Mouse (Mus musculus): ENCODE measurements at regions not wholly inside any gene's neighbourhood (a gene's known extent, or its start where the extent isn't known, plus 50 kb on each side); places are given as distances from the start of the nearest gene placed in this dataset.

- Histone ChIP-seq H3K9ac (ENCODE audit: control insufficient read depth, low read depth, low read length, poor library complexity, severe bottlenecking) (no peak overlapping the region), H3K79me2 (ENCODE audit: control insufficient read depth, insufficient read depth, low read length, poor library complexity) (no peaks in the 10 kb centered on the region), H3K9me3 (replicated peaks; ENCODE audit: insufficient read depth, low read length) (no peaks in the 10 kb centered on the region), H3K4me1 (ENCODE audit: control insufficient read depth in 1 of 2, insufficient read depth in 2 of 2, low read length in 2 of 2) (no peaks in the 10 kb centered on the region), H3K4me3 (ENCODE audit: control insufficient read depth in 1 of 2, insufficient read depth in 1 of 2, low read depth in 2 of 2, low read length in 2 of 2) (no peak overlapping the region), H3K36me3 (ENCODE audit: control insufficient read depth in 1 of 2, insufficient read depth in 2 of 2, low read length in 2 of 2) (no peaks in the 10 kb centered on the region), H3K27me3 (ENCODE audit: control insufficient read depth in 1 of 2, insufficient read depth in 2 of 2, low read length in 2 of 2) (no peaks in the 10 kb centered on the region), H3K27ac (ENCODE audit: control insufficient read depth, low read depth, low read length) (no peak overlapping the region)
- TF ChIP-seq POLR2A (IDR thresholded peaks at IDR 0.05; ENCODE audit: control insufficient read depth in 1 of 2, insufficient read depth in 1 of 2, low read depth in 1 of 2, low read length in 2 of 2, poor library complexity in 1 of 2) (no peak), SMC3 (IDR thresholded peaks at IDR 0.05; ENCODE audit: low read depth, low read length) (no peak), USF1 (IDR thresholded peaks at IDR 0.05; ENCODE audit: low read depth, low read length) (no peak), CHD2 (IDR thresholded peaks at IDR 0.05; ENCODE audit: low read length) (no peak), RCOR1 (IDR thresholded peaks at IDR 0.05; ENCODE audit: low read depth, low read length) (no peak), MAFK (IDR thresholded peaks at IDR 0.05; ENCODE audit: borderline replicate concordance, low read depth, low read length) (no peak), ZMIZ1 (IDR thresholded peaks at IDR 0.05; ENCODE audit: low read depth, low read length) (no peak), USF2 (IDR thresholded peaks at IDR 0.05; ENCODE audit: borderline replicate concordance in 1 of 2, insufficient read depth in 1 of 2, low read depth in 1 of 2, low read length in 2 of 2) (no peak), E2F4 (IDR thresholded peaks at IDR 0.05; ENCODE audit: borderline replicate concordance, low read depth, low read length) (no peak), NELFE (IDR thresholded peaks at IDR 0.05; ENCODE audit: low read depth, low read length) (no peak), KAT2A (conservative IDR thresholded peaks at IDR 0.05; ENCODE audit: low read depth, low read length) (no peak), MYC (IDR thresholded peaks at IDR 0.05; ENCODE audit: low read depth, low read length) (no peak), MXI1 (IDR thresholded peaks at IDR 0.05; ENCODE audit: low read depth, low read length) (no peak), NRF1 (IDR thresholded peaks at IDR 0.05; ENCODE audit: insufficient read depth, low read depth, low read length, poor library complexity, severe bottlenecking) (no peak), UBTF (IDR thresholded peaks at IDR 0.05; ENCODE audit: borderline replicate concordance, insufficient read depth, low read depth, low read length) (no peak), TCF12 (IDR thresholded peaks at IDR 0.05; ENCODE audit: low read depth, low read length) (no peak), MAX (IDR thresholded peaks at IDR 0.05; ENCODE audit: low read length) (no peak)
- no peak for DNase-seq (ENCODE audit: low read depth, low spot score)
Observed at GRCm38 (mm10) chr5:69678268-69678667, 86.1 kb upstream of the Gnpda2 start.

GRCm38 (mm10) chr5:69665555-69665954, 73.4 kb upstream of the Gnpda2 start:
- H3K9ac ChIP-seq (ENCODE audit: control insufficient read depth, low read depth, low read length, poor library complexity, severe bottlenecking) = no peak overlapping the region
- no peak for TF ChIP-seq ELF1 (IDR thresholded peaks at IDR 0.05; ENCODE audit: low read depth, low read length)
- H3K9me3 ChIP-seq (replicated peaks; ENCODE audit: insufficient read depth, low read length) = no peaks in the 10 kb centered on the region
- DNase-seq (ENCODE audit: low read depth, low spot score) = no peak
- no peaks in the 10 kb centered on the region for H3K27me3 ChIP-seq (ENCODE audit: control insufficient read depth in 1 of 2, insufficient read depth in 2 of 2, low read length in 2 of 2)
- H3K4me1 ChIP-seq (ENCODE audit: control insufficient read depth in 1 of 2, insufficient read depth in 2 of 2, low read length in 2 of 2) = no peaks in the 10 kb centered on the region
- no peak overlapping the region for H3K4me3 ChIP-seq (ENCODE audit: control insufficient read depth in 1 of 2, insufficient read depth in 1 of 2, low read depth in 2 of 2, low read length in 2 of 2)
- H3K79me2 ChIP-seq (ENCODE audit: control insufficient read depth, insufficient read depth, low read length, poor library complexity) = no peaks in the 10 kb centered on the region
- H3K36me3 ChIP-seq (ENCODE audit: control insufficient read depth in 1 of 2, insufficient read depth in 2 of 2, low read length in 2 of 2) = no peaks in the 10 kb centered on the region
- H3K27ac ChIP-seq (ENCODE audit: control insufficient read depth, low read depth, low read length) = no peak overlapping the region
